Mouse (Mus musculus): ENCODE data around the gene Rasgef1a. TPM values are rescaled to one million over a fixed set of nuclear protein-coding genes. Genes with fewer than 3 reads are reported as not detected.

The Rasgef1a gene
- total RNA-seq, 1 experiment = 0.94 TPM

GRCm38 (mm10) chr6:118138731-118139709 is 127.8 kb downstream of the Rasgef1a start, which contains the start of gene Csgalnact2:
TSS of gene Csgalnact2 (minus strand) at chr6:118139140.
- Histone ChIP-seq H3K36me3 (ENCODE audit: control insufficient read depth, insufficient read depth, low read length, poor library complexity, severe bottlenecking) (no peaks in the 10 kb centered on the region), H3K27ac (ENCODE audit: insufficient read depth, low read depth, low read length, poor library complexity, severe bottlenecking) (no peak within 1 kb of the TSS), H3K4me3 (ENCODE audit: insufficient read depth in 1 of 2, low read depth in 1 of 2, low read length in 2 of 2, poor library complexity in 1 of 2, severe bottlenecking in 1 of 2) (peak within 1 kb of the TSS; percentile 83 to 85), H3K4me1 (ENCODE audit: control insufficient read depth in 2 of 2, insufficient read depth in 2 of 2, low read length in 2 of 2, poor library complexity in 1 of 2) (no peaks in the 10 kb centered on the region), H3K9me3 (ENCODE audit: control insufficient read depth, insufficient read depth, low read depth, low read length) (no peaks in the 10 kb centered on the region), H3K9ac (ENCODE audit: insufficient read depth, low read depth, low read length, poor library complexity, severe bottlenecking) (peak within 1 kb of the TSS; percentile 89)
- DNase-seq (ENCODE audit: low read depth, low spot score) = peak; percentile 77
- in situ Hi-C loops (cut with MboI; ENCODE audit: low sequenced_read_pairs in 2 of 2, unreplicated experiment in 2 of 2) = no loop called here
- peak; percentile 75 for TF ChIP-seq ZNF384 (IDR thresholded peaks at IDR 0.05; ENCODE audit: low read depth, low read length)
- TF ChIP-seq ZC3H11A (IDR thresholded peaks at IDR 0.05; ENCODE audit: borderline replicate concordance, low read depth, low read length) = no peak
- TF ChIP-seq MAFK (IDR thresholded peaks at IDR 0.05; ENCODE audit: insufficient read depth, low read depth, low read length) = no peak
- peak; percentile 66; the same call in 1 of the 2 replicates for TF ChIP-seq HCFC1 (IDR thresholded peaks at IDR 0.05; ENCODE audit: borderline replicate concordance, insufficient read depth, low read length)
- no peak for TF ChIP-seq CHD2 (IDR thresholded peaks at IDR 0.05; ENCODE audit: low read depth, low read length)

DNA sequence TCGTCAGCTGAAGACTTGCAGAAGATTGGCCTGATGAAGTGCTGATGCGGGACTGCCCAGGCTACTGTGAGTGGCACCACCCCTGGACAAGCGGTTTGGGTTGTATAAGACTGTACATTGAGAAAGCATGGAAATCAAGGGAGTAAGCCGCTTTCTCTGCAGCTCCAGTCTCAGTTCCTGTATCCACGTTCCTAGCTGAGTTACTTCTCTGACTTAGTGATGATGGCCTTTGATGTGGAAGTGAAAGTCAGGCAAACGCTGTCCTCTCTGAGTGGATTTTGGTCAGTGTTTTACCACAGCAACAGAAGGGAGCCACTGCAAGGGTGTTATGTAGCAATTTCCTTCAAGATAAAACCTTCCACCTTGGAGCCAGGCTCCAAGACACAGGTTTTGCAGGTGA is 129.7 kb downstream of the Rasgef1a start:
- Histone ChIP-seq H3K4me1 (ENCODE audit: control insufficient read depth in 2 of 2, insufficient read depth in 2 of 2, low read length in 2 of 2, poor library complexity in 1 of 2) (no peaks in the 10 kb centered on the region), H3K9ac (ENCODE audit: insufficient read depth, low read depth, low read length, poor library complexity, severe bottlenecking) (no peak overlapping the region), H3K4me3 (ENCODE audit: insufficient read depth in 1 of 2, low read depth in 1 of 2, low read length in 2 of 2, poor library complexity in 1 of 2, severe bottlenecking in 1 of 2) (no peak overlapping the region), H3K27ac (ENCODE audit: insufficient read depth, low read depth, low read length, poor library complexity, severe bottlenecking) (no peak overlapping the region), H3K36me3 (ENCODE audit: control insufficient read depth, insufficient read depth, low read length, poor library complexity, severe bottlenecking) (no peaks in the 10 kb centered on the region), H3K9me3 (ENCODE audit: control insufficient read depth, insufficient read depth, low read depth, low read length) (no peaks in the 10 kb centered on the region)
- DNase-seq (ENCODE audit: low read depth, low spot score) = no peak
- TF ChIP-seq ZNF384 (IDR thresholded peaks at IDR 0.05; ENCODE audit: low read depth, low read length) (no peak), ZC3H11A (IDR thresholded peaks at IDR 0.05; ENCODE audit: borderline replicate concordance, low read depth, low read length) (no peak), CHD2 (IDR thresholded peaks at IDR 0.05; ENCODE audit: low read depth, low read length) (no peak), HCFC1 (IDR thresholded peaks at IDR 0.05; ENCODE audit: borderline replicate concordance, insufficient read depth, low read length) (no peak), MAFK (IDR thresholded peaks at IDR 0.05; ENCODE audit: insufficient read depth, low read depth, low read length) (no peak)
- in situ Hi-C loops (cut with MboI; ENCODE audit: low sequenced_read_pairs in 2 of 2, unreplicated experiment in 2 of 2) = no loop called here

Other genes with a start within 250 kb of the Rasgef1a start
- gene Zfp637, start 170.3 kb upstream of the Rasgef1a start, total RNA-seq (2012; rRNA removed) = 7.8 and 14.3 TPM in 2 replicates
- gene Zfp239, start 149.3 kb upstream of the Rasgef1a start, total RNA-seq (2012; rRNA removed) = 9.1 and 10.2 TPM in 2 replicates
- gene Hnrnpf, start 111.1 kb upstream of the Rasgef1a start, total RNA-seq (2012; rRNA removed) = 450 and 669 TPM in 2 replicates
- 0.98 and 1.2 TPM in 2 replicates for gene Fxyd4, start 73.7 kb upstream of the Rasgef1a start, total RNA-seq (2012; rRNA removed)
- gene Csgalnact2, start 127.7 kb downstream of the Rasgef1a start, total RNA-seq (2012; rRNA removed) = 6.4 and 9.1 TPM in 2 replicates
- 1.4 and 2.2 TPM in 2 replicates for gene Ret, start 186.3 kb downstream of the Rasgef1a start, total RNA-seq (2012; rRNA removed)

Measured in ES-E14 (cell line).